Mouse (Mus musculus) hindbrain, postnatal 0 days (tissue): ENCODE results near the gene Pla2g16. TPM values are rescaled to one million over a fixed set of nuclear protein-coding genes. Genes with fewer than 3 reads are reported as not detected.

ENCODE experiments used
- ATAC-seq: fragments of 200-750 bp; cut with Nextera tagmentation; 2 replicates; pipeline ENCODE4 v1.8.0; 2017; ENCODE audit warnings: mild to moderate bottlenecking, moderate TSS enrichment, moderate library complexity
- DNase-seq: peaks from one replicate; pipeline ENCODE4 v3.0.0-alpha.2; 2015; ENCODE audit warnings: low spot score
- H3K27ac ChIP-seq: fragments of 300-500 bp; sonication (generic); 2 replicates; pipeline ENCODE4 v1.5.1; 2014; ENCODE audit warnings: mild to moderate bottlenecking
- H3K27me3 ChIP-seq: fragments of 300-500 bp; sonication (generic); 2 replicates; pipeline ENCODE4 v1.6.1; 2014; ENCODE audit warnings: low read length, mixed read lengths; ENCODE audit not compliant: insufficient read depth
- H3K36me3 ChIP-seq: fragments of 300-500 bp; sonication (generic); 2 replicates; pipeline ENCODE4 v1.6.1; 2014; ENCODE audit warnings: low read length, mixed read lengths; ENCODE audit not compliant: insufficient read depth
- H3K4me1 ChIP-seq: fragments of 300-500 bp; sonication (generic); 2 replicates; pipeline ENCODE4 v1.6.1; 2014; ENCODE audit warnings: antibody characterized with exemption, low read length, mixed read lengths; ENCODE audit not compliant: insufficient read depth
- H3K4me2 ChIP-seq: fragments of 300-500 bp; sonication (generic); 2 replicates; pipeline ENCODE4 v1.6.1; 2014; ENCODE audit warnings: low read depth, mild to moderate bottlenecking, low read length, moderate library complexity, mixed read lengths
- H3K4me3 ChIP-seq: fragments of 300-500 bp; sonication (generic); 2 replicates; pipeline ENCODE4 v1.5.1; 2014; ENCODE audit warnings: low read length
- H3K9ac ChIP-seq: fragments of 300-500 bp; sonication (generic); replicated peaks from 2 replicates; pipeline ENCODE4 v1.6.1; 2014; ENCODE audit warnings: mild to moderate bottlenecking, low read length, moderate library complexity, mixed read lengths
- H3K9me3 ChIP-seq: fragments of 300-500 bp; sonication (generic); 2 replicates; pipeline ENCODE4 v1.6.1; 2016; ENCODE audit warnings: low read length, mixed read lengths
- CTCF ChIP-seq: IDR thresholded peaks from 2 replicates; pipeline ENCODE4 v1.5.1; 2016; ENCODE audit warnings: antibody characterized with exemption, control low read depth, low read depth
- WGBS: fragments of 180-500 bp; shearing (Covaris S2); extraction: QIAGEN DNeasy Blood & Tissue Kit; methylation state at CpG from one replicate; pipeline ENCODE4 v1.1.7; 2014; 5-methylcytosine and 5-hydroxymethylcytosine counted together
- polyA plus RNA-seq: library from polyadenylated mRNA; unstranded; fragments of >200 nt; fragmentation: Nextera tagmentation; extraction: Ambion mirVana; gene quantifications from 2 replicates; pipeline ENCODE4 v1.2.1, GENCODE M21; 2015
- total RNA-seq: library from RNA; depleted of rRNA; stranded (reverse); fragments of >200 nt; gene quantifications from 2 replicates; pipeline ENCODE4 v1.2.3, GENCODE M21; 2014

The Pla2g16 gene
- total and polyA plus RNA-seq, 2 experiments from 2014 or later = 9.1 to 12.3 TPM

GRCm38 (mm10) chr19:7592018-7592417, 34.8 kb downstream of the Pla2g16 start:
- 63% methylated on average over 3 of the region's 3 CpGs for WGBS
- no peak overlapping the region for H3K9ac ChIP-seq
- H3K27ac ChIP-seq = no peak overlapping the region
- no peaks in the 10 kb centered on the region for H3K4me1 ChIP-seq
- TF ChIP-seq CTCF = no peak
- H3K4me3 ChIP-seq = no peak overlapping the region
- DNase-seq = no peak
- H3K4me2 ChIP-seq = no peak overlapping the region
- H3K36me3 ChIP-seq = no peaks in the 10 kb centered on the region
- no peak for ATAC-seq
- no peaks in the 10 kb centered on the region for H3K27me3 ChIP-seq
- no peaks in the 10 kb centered on the region for H3K9me3 ChIP-seq

- Histone ChIP-seq H3K27me3 (no peaks in the 10 kb centered on the region), H3K4me1 (no peaks in the 10 kb centered on the region), H3K4me3 (no peak overlapping the region), H3K27ac (no peak overlapping the region), H3K36me3 (no peaks in the 10 kb centered on the region), H3K9ac (no peak overlapping the region), H3K9me3 (no peaks in the 10 kb centered on the region), H3K4me2 (no peak overlapping the region)
- WGBS = 22% methylated on average over 2 of the region's 2 CpGs
- peak; percentile 76 for TF ChIP-seq CTCF
- peak; percentile 79 for DNase-seq
- 0 out of 2 replicates have a peak, but pooled peaks have one; percentile 29 for ATAC-seq
Measured at GRCm38 (mm10) chr19:7595534-7595933, 38.3 kb downstream of the Pla2g16 start.

DNA sequence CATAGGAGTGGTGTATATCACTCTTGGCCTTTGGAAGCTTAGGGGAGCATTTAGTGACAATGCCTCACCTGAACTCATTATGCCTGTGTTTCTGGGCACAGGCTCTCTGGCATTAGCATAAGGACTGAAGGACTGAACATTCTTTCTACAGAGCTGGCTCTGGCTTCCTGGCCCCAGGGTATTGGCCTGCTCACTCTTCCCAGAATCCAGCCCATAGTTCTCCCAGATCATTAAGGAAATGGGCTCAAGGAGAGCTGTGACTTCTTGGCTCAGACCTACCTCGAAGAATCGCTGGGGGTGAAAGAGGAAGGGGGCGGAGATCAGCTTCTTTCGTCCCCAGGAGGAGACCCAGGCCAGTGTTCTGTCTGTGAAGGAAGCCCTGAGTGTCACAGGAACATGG, 41.2 kb downstream of the Pla2g16 start:
- Histone ChIP-seq H3K9me3 (no peaks in the 10 kb centered on the region), H3K27me3 (no peaks in the 10 kb centered on the region), H3K4me3 (no peak overlapping the region), H3K4me2 (no peak overlapping the region), H3K36me3 (no peaks in the 10 kb centered on the region), H3K27ac (no peak overlapping the region), H3K9ac (no peak overlapping the region), H3K4me1 (no peaks in the 10 kb centered on the region)
- DNase-seq (no peak), ATAC-seq (no peak)
- no peak for TF ChIP-seq CTCF
- WGBS = 65% methylated on average over 4 of the region's 4 CpGs

- no peak overlapping the region for H3K9ac ChIP-seq
- no peak overlapping the region for H3K27ac ChIP-seq
- ATAC-seq = no peak
- no peaks in the 10 kb centered on the region for H3K27me3 ChIP-seq
- no peaks in the 10 kb centered on the region for H3K36me3 ChIP-seq
- no peak for DNase-seq
- no peaks in the 10 kb centered on the region for H3K9me3 ChIP-seq
- H3K4me1 ChIP-seq = no peaks in the 10 kb centered on the region
- WGBS = 80% methylated on average over 4 of the region's 4 CpGs
- H3K4me3 ChIP-seq = no peak overlapping the region
- no peak for TF ChIP-seq CTCF
- H3K4me2 ChIP-seq = no peak overlapping the region
Measured at GRCm38 (mm10) chr19:7601551-7601950, 44.3 kb downstream of the Pla2g16 start.

DNA sequence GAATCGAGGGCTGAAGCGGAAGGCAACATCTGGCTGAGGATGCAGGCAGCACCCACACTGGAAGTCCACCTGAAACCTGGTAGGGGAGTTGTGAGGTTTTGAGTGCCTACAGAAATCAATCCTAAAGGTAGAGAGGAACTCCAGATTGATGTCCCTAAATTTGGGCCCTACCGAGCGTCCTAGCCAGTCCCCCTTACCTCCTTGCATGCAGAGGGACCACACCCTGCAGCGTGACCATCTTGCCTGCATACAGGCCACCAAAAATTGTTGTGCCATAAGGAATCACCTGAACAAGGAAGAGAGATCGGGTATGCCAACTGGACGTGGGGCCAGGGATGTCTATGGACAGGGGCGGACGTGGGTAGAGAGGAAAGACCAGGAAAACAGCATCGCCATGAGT, 46.8 kb downstream of the Pla2g16 start:
- Histone ChIP-seq H3K9ac (no peak overlapping the region), H3K9me3 (no peaks in the 10 kb centered on the region), H3K27ac (no peak overlapping the region), H3K4me3 (no peak overlapping the region), H3K4me2 (no peak overlapping the region), H3K27me3 (0 out of 2 replicates have a peak, but pooled peaks cover 5% of the 10 kb centered on the region), H3K4me1 (peaks cover 11% of the 10 kb centered on the region), H3K36me3 (no peaks in the 10 kb centered on the region)
- WGBS = 96% methylated on average over 10 of the region's 10 CpGs
- no peak for TF ChIP-seq CTCF
- no peak for DNase-seq
- no peak for ATAC-seq

- Histone ChIP-seq H3K4me3 (no peak overlapping the region), H3K4me1 (peaks cover 11% of the 10 kb centered on the region), H3K4me2 (no peak overlapping the region), H3K9me3 (no peaks in the 10 kb centered on the region), H3K36me3 (no peaks in the 10 kb centered on the region), H3K9ac (no peak overlapping the region), H3K27me3 (0 out of 2 replicates have a peak, but pooled peaks cover 5% of the 10 kb centered on the region), H3K27ac (no peak overlapping the region)
- ATAC-seq (no peak), DNase-seq (no peak)
- TF ChIP-seq CTCF = no peak
Measured at GRCm38 (mm10) chr19:7605013-7605412, 47.8 kb downstream of the Pla2g16 start.

GRCm38 (mm10) chr19:7605930-7606783, 48.9 kb downstream of the Pla2g16 start:
- H3K27me3 ChIP-seq = 0 out of 2 replicates have a peak, but pooled peaks cover 5% of the 10 kb centered on the region
- DNase-seq (peak; percentile 86), ATAC-seq (peak; percentile 83)
- peak; percentile 7; the same call in 1 of the 2 replicates for TF ChIP-seq CTCF
- H3K9me3 ChIP-seq = no peaks in the 10 kb centered on the region
- H3K9ac ChIP-seq = 0 out of 2 replicates have a peak overlapping the region, but pooled peaks have one; percentile 9
- H3K4me2 ChIP-seq = peak overlapping the region; percentile 58
- 6% methylated on average over 15 of the region's 15 CpGs for WGBS
- H3K4me1 ChIP-seq = peaks cover 11% of the 10 kb centered on the region
- peak overlapping the region; percentile 29 for H3K4me3 ChIP-seq
- 0 out of 2 replicates have a peak overlapping the region, but pooled peaks have one; percentile 5 for H3K27ac ChIP-seq
- H3K36me3 ChIP-seq = no peaks in the 10 kb centered on the region
